Mouse (Mus musculus) embryonic facial prominence, embryonic 10.5 days (tissue): ENCODE measurements around the gene Nxpe4. TPM values are rescaled to one million over a fixed set of nuclear protein-coding genes. Genes with fewer than 3 reads are reported as not detected.
"Not testable (repeated sequence)": the region's sequence is repeated elsewhere in the genome, so short reads cannot be mapped to it uniquely, and the experiment has no call there.

Source experiments
- DNase-seq: peaks from one replicate; pipeline ENCODE4 v3.0.0-alpha.2; 2017; ENCODE audit warnings: low spot score
- H3K27ac ChIP-seq: fragments of 300-500 bp; sonication (generic); replicated peaks from 2 replicates; pipeline ENCODE4 v1.5.1; 2016; ENCODE audit warnings: mild to moderate bottlenecking
- H3K27me3 ChIP-seq: fragments of 300-500 bp; sonication (generic); replicated peaks from 2 replicates; pipeline ENCODE4 v1.6.1; 2016; ENCODE audit warnings: low read depth, mild to moderate bottlenecking; ENCODE audit not compliant: poor library complexity, severe bottlenecking
- H3K36me3 ChIP-seq: fragments of 300-500 bp; sonication (generic); replicated peaks from 2 replicates; pipeline ENCODE4 v1.6.1; 2016; ENCODE audit warnings: mild to moderate bottlenecking, moderate library complexity
- H3K4me1 ChIP-seq: fragments of 300-500 bp; sonication (generic); 2 replicates; pipeline ENCODE4 v1.6.1; 2016
- H3K4me3 ChIP-seq: fragments of 300-500 bp; sonication (generic); 2 replicates; pipeline ENCODE4 v1.5.1; 2016; ENCODE audit warnings: mild to moderate bottlenecking, moderate library complexity
- H3K9me3 ChIP-seq: fragments of 300-500 bp; sonication (generic); 2 replicates; pipeline ENCODE4 v1.6.1; 2016; ENCODE audit warnings: mild to moderate bottlenecking
- WGBS: fragments of 180-500 bp; shearing (Covaris S2); methylation state at CpG from one replicate; pipeline ENCODE4 v1.1.7; 2016; 5-methylcytosine and 5-hydroxymethylcytosine counted together
- polyA plus RNA-seq: library from polyadenylated mRNA; unstranded; fragments of >200 nt; fragmentation: Nextera tagmentation; extraction: Ambion mirVana; gene quantifications from 2 replicates; pipeline ENCODE4 v1.2.1, GENCODE M21; 2016

The Nxpe4 gene
- polyA plus RNA-seq, 1 experiment from 2014 or later = 5.9 TPM

DNA sequence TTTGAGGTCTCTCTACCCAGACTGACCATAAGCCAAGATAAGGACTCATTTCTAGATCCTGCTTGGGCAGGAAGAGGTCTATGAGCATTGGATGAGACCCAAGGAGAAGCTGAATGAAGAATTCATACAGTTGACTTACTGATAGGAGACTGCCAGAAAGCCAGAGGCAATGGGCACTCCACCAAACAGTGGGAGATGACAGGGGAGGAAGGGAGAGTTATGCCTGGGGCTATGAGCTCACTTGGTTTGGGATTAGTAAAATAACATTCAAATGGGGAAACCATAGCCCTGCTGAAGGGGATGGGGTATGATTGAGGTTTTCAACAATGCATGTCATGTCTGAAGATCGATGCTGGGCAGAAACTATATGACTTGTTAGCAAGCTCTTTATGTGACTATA, 128.5 kb downstream of the Nxpe4 start:
- Histone ChIP-seq H3K9me3 (no peaks in the 10 kb centered on the region), H3K4me3 (no peak overlapping the region), H3K4me1 (no peaks in the 10 kb centered on the region), H3K36me3 (no peaks in the 10 kb centered on the region), H3K27ac (no peak overlapping the region), H3K27me3 (no peaks in the 10 kb centered on the region)
- 94% methylated on average over 1 of the region's 1 CpGs for WGBS
- no peak for DNase-seq

DNA sequence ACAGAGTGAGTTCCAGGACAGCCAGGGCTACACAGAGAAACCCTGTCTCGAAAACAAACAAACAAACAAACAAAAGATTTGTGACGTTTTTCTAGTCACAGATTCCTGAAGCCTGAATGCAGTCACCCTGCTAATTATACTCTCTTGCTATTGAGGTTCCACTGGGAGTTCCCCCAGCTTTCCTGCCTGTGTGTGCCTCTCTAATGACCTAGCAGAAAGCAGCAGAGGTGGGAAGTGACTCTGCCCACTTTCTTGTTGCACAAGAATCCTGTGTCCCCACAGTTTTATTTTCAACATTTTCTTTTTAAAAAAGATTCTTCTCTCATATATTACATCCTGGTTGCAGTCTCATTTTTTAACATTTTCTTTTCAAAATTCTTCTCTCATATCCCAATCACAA, 132.9 kb downstream of the Nxpe4 start:
- H3K36me3 ChIP-seq = no peaks in the 10 kb centered on the region
- no peak overlapping the region for H3K4me3 ChIP-seq
- 73% methylated on average over 2 of the region's 2 CpGs for WGBS
- H3K27me3 ChIP-seq = no peaks in the 10 kb centered on the region
- DNase-seq = no peak
- no peaks in the 10 kb centered on the region for H3K4me1 ChIP-seq
- no peaks in the 10 kb centered on the region for H3K9me3 ChIP-seq
- no peak overlapping the region for H3K27ac ChIP-seq

DNA sequence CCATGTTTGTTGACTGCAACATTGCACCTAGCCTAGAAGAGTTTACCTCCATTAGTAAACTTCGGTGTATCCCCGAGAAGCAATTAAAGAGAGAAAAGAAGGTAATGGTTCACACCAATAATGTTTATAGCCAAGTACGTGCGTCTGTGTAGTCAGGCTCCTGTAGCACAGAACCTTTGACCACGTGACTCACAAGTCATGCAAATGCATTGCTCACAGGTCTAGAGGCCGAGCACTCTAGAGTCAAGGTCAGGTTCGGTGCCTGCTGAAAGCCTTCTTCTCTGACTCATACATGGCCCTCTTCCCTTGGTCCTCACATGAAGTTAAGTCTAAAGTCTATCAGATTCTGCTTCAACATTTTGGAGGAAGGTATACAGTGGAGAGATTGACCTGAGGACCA, 137.2 kb downstream of the Nxpe4 start:
- 89% methylated on average over 7 of the region's 7 CpGs for WGBS
- DNase-seq = no peak

DNA sequence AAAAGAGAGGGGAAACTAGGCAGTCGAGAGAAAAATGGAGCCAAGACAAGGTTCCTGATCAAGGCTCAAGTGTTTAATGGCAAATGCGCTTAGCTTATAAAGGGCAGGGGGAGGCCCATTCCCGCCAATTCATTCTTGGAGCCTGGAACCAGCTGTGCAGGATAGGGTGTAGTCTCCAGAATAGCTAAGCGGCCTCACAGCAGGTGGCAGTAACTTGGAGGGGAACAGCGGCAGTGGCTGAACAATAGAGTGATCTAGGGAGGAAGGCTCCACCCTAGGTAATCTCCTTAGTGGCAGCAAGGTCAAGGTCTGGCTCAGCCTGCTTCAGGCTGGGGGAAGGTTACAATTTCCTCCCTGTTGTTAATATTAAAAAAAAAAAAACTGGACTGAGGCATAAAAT, 141.7 kb downstream of the Nxpe4 start:
- not testable (repeated sequence) for H3K27ac ChIP-seq, DNase-seq
- 28% methylated on average over 5 of the region's 5 CpGs for WGBS

More for the DNA sequence above, 137.2 kb downstream of the Nxpe4 start:
- H3K36me3 ChIP-seq = no peaks in the 10 kb centered on the region
- no peaks in the 10 kb centered on the region for H3K9me3 ChIP-seq
- H3K4me3 ChIP-seq = no peak overlapping the region
- H3K4me1 ChIP-seq = no peaks in the 10 kb centered on the region
- H3K27ac ChIP-seq = no peak overlapping the region
- H3K27me3 ChIP-seq = no peaks in the 10 kb centered on the region

DNA sequence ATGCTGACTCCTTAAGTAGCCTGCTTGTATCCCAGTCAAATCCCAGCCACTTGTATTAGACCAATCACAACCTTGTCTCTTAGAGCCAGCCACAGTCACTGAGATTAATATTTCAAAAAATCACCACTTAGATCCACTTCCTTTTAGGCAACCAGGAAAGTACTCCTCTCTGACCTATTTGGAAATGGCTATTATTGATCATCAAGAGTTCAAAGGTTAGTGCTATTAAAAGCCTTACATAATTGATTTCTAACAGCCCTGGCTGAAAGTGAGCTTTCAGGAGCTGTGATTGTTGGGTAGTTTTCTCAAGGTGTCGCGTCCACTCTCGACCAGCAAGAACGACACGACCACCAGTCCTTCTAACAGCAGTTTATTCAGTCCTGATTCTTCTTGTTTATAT, 149.4 kb downstream of the Nxpe4 start:
- H3K4me1 ChIP-seq = 0 out of 2 replicates have a peak, but pooled peaks cover 3% of the 10 kb centered on the region
- no peak overlapping the region for H3K27ac ChIP-seq
- no peaks in the 10 kb centered on the region for H3K36me3 ChIP-seq
- H3K27me3 ChIP-seq = no peaks in the 10 kb centered on the region
- no peaks in the 10 kb centered on the region for H3K9me3 ChIP-seq
- WGBS = 87% methylated on average over 5 of the region's 5 CpGs
- no peak for DNase-seq
- no peak overlapping the region for H3K4me3 ChIP-seq

More for the DNA sequence above, 141.7 kb downstream of the Nxpe4 start:
- not testable (repeated sequence) for H3K9me3 ChIP-seq, H3K4me3 ChIP-seq, H3K36me3 ChIP-seq, H3K27me3 ChIP-seq, H3K4me1 ChIP-seq

DNA sequence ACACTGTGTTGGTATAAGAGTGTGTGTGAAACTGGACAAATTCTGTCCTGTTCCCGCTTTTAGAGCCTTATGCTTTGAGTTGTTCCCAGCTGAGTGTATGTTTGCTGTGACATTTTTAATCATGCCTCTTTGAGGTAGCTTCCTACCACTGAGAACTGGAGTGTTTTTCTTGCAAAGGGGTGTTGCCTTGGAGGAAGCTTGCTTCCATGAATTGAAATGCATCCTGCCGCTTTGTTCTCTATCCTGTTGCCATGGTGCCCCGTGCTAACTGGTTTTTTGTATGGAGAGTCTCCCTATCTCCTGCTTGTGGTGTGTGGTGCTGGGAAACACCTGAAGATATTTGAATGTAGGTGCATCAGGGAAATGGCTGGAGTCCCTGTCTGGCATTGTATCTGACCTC, 152.4 kb downstream of the Nxpe4 start:
- no peak overlapping the region for H3K4me3 ChIP-seq
- 44% methylated on average over 3 of the region's 3 CpGs for WGBS
- H3K9me3 ChIP-seq = no peaks in the 10 kb centered on the region
- H3K36me3 ChIP-seq = no peaks in the 10 kb centered on the region
- no peak overlapping the region for H3K27ac ChIP-seq
- H3K27me3 ChIP-seq = no peaks in the 10 kb centered on the region
- DNase-seq = no peak
- H3K4me1 ChIP-seq = 0 out of 2 replicates have a peak, but pooled peaks cover 3% of the 10 kb centered on the region

DNA sequence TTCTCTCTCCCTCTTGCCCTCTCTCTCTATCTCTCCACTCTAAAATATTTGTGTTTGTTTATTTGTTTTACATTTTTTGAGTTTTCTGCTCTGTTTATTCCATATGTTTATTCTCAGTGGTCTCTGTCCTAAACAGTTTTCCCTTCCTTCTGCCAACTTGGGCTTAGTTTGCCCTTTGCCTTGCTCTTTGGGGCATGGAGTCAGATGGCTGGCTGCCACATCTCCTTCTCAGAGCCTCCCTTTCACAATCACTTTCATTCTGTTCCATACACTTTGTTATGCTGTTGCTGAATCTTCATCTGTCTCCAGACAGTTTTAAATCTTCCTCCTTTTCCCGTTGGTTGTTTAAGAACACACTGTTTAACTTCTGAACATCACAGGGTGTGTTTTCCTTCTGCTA, 154.0 kb downstream of the Nxpe4 start:
- H3K4me1 ChIP-seq = 0 out of 2 replicates have a peak, but pooled peaks cover 3% of the 10 kb centered on the region
- H3K27ac ChIP-seq = no peak overlapping the region
- H3K27me3 ChIP-seq = no peaks in the 10 kb centered on the region
- DNase-seq = no peak
- no peaks in the 10 kb centered on the region for H3K9me3 ChIP-seq
- no peak overlapping the region for H3K4me3 ChIP-seq
- no peaks in the 10 kb centered on the region for H3K36me3 ChIP-seq
- 81% methylated on average over 1 of the region's 1 CpGs for WGBS

DNA sequence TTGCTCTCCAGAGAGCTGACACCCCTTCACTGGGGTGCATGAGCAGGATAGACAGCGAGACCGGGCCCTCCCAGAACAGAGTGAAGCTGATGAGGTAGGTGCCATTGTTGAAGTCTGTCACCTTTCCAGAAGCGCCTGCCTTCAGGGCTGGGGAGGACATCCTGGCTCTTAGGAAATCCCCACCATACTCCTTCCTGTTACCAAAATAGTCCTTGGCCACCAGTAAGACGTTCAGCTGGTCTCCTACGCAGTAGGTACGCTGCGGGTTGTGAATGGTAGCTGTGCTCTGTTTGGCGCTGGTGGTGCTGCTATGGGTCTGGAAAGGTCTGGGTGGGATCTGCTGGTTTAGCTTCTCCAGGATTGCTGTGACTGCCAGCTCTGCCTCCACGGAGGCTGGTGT, 164.5 kb downstream of the Nxpe4 start:
- Histone ChIP-seq H3K4me3 (no peak overlapping the region), H3K27ac (no peak overlapping the region), H3K9me3 (no peaks in the 10 kb centered on the region), H3K27me3 (no peaks in the 10 kb centered on the region), H3K4me1 (no peaks in the 10 kb centered on the region), H3K36me3 (no peaks in the 10 kb centered on the region)
- WGBS = 88% methylated on average over 9 of the region's 9 CpGs
- DNase-seq = no peak

DNA sequence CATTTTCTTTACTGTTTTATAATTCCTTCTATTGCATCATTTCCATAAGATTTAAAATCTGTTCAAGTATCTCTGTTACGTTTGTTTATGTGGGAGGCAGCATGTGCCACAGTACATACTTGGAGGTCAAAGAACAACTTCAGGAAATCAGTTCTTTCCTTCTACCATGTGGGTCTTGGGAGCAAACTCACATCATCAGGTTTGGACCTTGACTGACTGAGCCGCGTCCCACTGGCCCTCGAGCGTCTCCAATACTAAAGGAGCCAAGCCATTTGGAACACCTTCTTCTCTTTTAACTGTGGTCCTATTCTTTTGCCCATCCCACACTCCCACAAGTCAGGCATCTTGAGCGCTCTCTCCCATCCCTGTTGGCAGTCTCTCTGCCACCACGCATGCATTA, 167.8 kb downstream of the Nxpe4 start:
- no peak for DNase-seq
- H3K27me3 ChIP-seq = no peaks in the 10 kb centered on the region
- H3K27ac ChIP-seq = no peak overlapping the region
- H3K4me3 ChIP-seq = no peak overlapping the region
- no peaks in the 10 kb centered on the region for H3K36me3 ChIP-seq
- no peaks in the 10 kb centered on the region for H3K4me1 ChIP-seq
- WGBS = 93% methylated on average over 7 of the region's 7 CpGs
- H3K9me3 ChIP-seq = no peaks in the 10 kb centered on the region

DNA sequence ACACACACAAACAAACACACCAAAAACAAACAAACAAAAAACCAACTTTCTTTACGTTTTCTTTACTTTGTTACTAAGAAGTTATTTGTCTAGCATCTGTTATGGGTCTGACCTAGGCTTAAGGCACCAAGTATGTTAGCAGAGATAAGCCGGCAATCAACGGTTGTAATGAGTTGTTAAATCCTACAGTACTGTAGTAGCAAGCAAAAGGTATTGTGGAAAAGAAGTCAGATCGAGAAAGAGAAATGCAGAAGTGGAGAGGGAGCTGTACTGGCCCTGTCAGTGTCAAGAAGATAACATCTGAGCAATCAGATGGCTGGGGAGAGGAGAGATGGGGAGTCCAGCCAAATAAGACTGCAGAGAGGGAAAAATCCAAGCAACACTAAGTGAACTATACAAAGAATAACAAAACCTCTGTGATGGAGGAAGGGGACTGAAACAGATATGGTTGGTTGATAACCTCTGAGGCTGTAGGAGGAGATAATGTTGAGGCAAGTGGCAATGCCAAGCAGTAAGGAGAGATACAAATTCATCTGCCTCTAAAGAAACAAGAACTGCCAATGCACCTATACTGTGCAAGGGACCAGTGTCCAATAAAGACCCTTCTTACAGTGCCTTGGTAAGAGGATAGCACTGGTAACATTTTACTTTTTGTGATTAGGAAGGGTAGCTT, 177.1 kb downstream of the Nxpe4 start:
- H3K27ac ChIP-seq = no peak overlapping the region
- no peaks in the 10 kb centered on the region for H3K9me3 ChIP-seq
- no peaks in the 10 kb centered on the region for H3K36me3 ChIP-seq
- H3K4me3 ChIP-seq = no peak overlapping the region
- H3K4me1 ChIP-seq = no peaks in the 10 kb centered on the region
- 77% methylated on average over 4 of the region's 4 CpGs for WGBS
- DNase-seq = no peak
- no peaks in the 10 kb centered on the region for H3K27me3 ChIP-seq

DNA sequence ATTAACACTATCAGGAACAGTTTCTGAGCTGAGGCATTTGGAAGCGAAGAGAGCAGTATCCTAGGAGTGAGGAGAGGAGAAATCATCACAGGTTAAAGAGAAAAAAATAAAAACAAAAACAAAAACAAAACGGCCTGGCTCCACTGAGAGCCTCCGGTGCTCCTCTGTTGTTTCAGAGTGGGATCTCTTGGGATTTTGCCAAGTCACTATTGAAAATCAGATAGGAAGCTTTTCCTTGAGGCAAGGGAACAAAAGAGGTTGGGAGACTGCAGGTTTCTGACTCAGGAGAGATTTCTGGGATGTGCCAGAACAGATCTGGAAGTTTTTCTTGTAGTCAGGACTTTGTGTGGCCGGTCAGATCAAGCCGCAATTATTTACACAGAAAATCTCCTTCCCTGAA, 177.7 kb downstream of the Nxpe4 start:
- H3K4me1 ChIP-seq = no peaks in the 10 kb centered on the region
- no peaks in the 10 kb centered on the region for H3K9me3 ChIP-seq
- DNase-seq = no peak
- no peak overlapping the region for H3K27ac ChIP-seq
- no peaks in the 10 kb centered on the region for H3K36me3 ChIP-seq
- H3K4me3 ChIP-seq = no peak overlapping the region
- H3K27me3 ChIP-seq = no peaks in the 10 kb centered on the region
- 65% methylated on average over 5 of the region's 5 CpGs for WGBS

DNA sequence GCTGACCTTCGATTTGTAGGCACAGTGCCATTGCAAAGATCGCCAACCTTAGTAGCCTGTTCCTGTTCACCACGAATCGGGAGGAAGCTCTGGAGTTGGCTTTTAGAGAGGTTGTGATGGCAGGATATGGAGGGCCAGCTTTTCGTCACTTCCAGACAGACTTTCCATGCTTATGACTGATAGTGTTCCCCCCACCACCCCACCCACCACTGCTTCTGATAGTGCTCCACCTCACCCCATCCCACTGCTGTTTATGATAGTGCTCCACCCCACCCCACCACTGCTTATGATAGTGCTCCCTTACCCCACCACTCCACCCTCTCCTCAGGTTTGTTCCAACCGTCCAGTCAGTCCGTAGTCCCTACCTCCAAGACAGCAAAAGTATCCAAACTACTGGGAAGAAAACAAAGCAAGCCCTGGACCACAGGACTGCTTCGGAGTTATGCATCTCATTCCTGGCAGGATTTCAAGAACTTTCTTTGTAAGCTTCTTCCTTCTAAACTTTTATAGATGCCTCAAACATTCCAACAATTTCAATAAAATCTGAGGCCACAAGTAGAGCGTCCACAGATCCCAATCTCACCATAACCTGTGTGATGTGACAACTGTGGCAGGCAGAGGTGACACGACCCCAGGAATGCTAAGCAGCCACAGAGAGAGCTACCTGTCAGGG, 179.0 kb downstream of the Nxpe4 start:
- no peaks in the 10 kb centered on the region for H3K36me3 ChIP-seq
- no peaks in the 10 kb centered on the region for H3K9me3 ChIP-seq
- DNase-seq = no peak
- H3K4me3 ChIP-seq = no peak overlapping the region
- no peaks in the 10 kb centered on the region for H3K4me1 ChIP-seq
- no peaks in the 10 kb centered on the region for H3K27me3 ChIP-seq
- no peak overlapping the region for H3K27ac ChIP-seq
- 89% methylated on average over 10 of the region's 10 CpGs for WGBS

DNA sequence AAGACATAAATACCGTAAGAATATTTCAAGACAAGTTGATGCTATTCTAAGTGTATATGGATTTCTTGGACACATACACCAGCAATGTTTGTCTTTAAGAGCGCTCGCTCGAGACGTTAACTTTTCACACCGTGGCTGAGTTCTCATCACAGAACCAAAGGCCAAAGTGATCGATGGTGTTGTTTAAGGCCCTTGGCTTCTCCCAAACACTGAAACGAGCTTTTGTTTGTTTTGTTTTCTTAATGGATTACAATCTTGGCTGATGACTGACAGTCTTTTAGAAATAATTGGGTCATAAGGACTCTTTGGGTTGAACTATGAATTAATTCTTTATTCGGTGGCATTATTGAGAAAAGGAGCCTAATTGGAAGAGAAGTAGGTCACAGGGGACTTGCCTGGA, 183.6 kb downstream of the Nxpe4 start:
- 85% methylated on average over 9 of the region's 9 CpGs for WGBS
- no peaks in the 10 kb centered on the region for H3K4me1 ChIP-seq
- no peaks in the 10 kb centered on the region for H3K9me3 ChIP-seq
- H3K27ac ChIP-seq = no peak overlapping the region
- H3K36me3 ChIP-seq = no peaks in the 10 kb centered on the region
- H3K4me3 ChIP-seq = no peak overlapping the region
- H3K27me3 ChIP-seq = no peaks in the 10 kb centered on the region
- DNase-seq = no peak
